ENCODE assay signal across 8 mouse cellular contexts in genomic region chr5:112870729-112871128, GRCm38 (mm10). TPM values are rescaled to one million over a fixed set of nuclear protein-coding genes. Genes with fewer than 3 reads are reported as not detected.
DNase-seq lines count a peak whose midpoint lies in the region; ATAC-seq and TF ChIP-seq lines count a peak whose summit lies in the region.
"Had no signal": no experiment of that assay in that cellular context is flagged by ENCODE, and none has a peak within 500 bp of the region (broad histone marks: within the 10 kb centered on the region; RNA-seq: fewer than 3 reads in every experiment).

No protein-coding gene starts in this region.

- no peaks in the 10 kb centered on the region for H3K4me1 ChIP-seq in ES-Bruce4 (ENCODE audit: control insufficient read depth, insufficient read depth, low read length)
- H3K4me1 ChIP-seq in small intestine, adult 2 months (ENCODE audit: control insufficient read depth, insufficient read depth, insufficient read length, low read length): no peaks in the 10 kb centered on the region; the same call in 1 of the 2 replicates

- no peak overlapping the region for H3K9ac ChIP-seq in ES-Bruce4 (ENCODE audit: low read depth, poor library complexity, severe bottlenecking)
- H3K9ac ChIP-seq: heart, embryonic 13.5 days had no signal

- 21% methylated on average over 9 of the region's 9 CpGs for WGBS in small intestine, adult 2 months

- H3K27ac ChIP-seq in ES-Bruce4 (ENCODE audit: insufficient read depth, low read length): no peak overlapping the region
- no peak overlapping the region for H3K27ac ChIP-seq in small intestine, adult 2 months (ENCODE audit: insufficient read depth, low read depth, low read length)
- H3K27ac ChIP-seq: heart, embryonic 13.5 days had no signal

- peak; percentile 18 for DNase-seq in adipocyte (ENCODE audit: low spot score)
- peak; percentile 81 to 84 for DNase-seq in cerebellum, postnatal 36 days
- DNase-seq in gastrocnemius, postnatal 36 days: peak; percentile 59 to 68
- peak; percentile 64 to 88 for DNase-seq in layer of hippocampus, adult 18-20 months (ENCODE audit: low spot score in 2 of 2)

- intact Hi-C loops in gastrocnemius, postnatal 36 days (cut with DNase I): loop anchor here (2.0 to 5.0 kb wide), 2 partner anchors 132 to 184 kb away; no protein-coding TSS in a partner anchor

- TF ChIP-seq EP300 in ES-Bruce4 (IDR thresholded peaks at IDR 0.05; ENCODE audit: insufficient read depth, low read depth, low read length): no peak

- H3K27me3 ChIP-seq in ES-Bruce4 (ENCODE audit: control insufficient read depth, insufficient read depth, low read length, poor library complexity, severe bottlenecking): no peaks in the 10 kb centered on the region
- no peaks in the 10 kb centered on the region for H3K27me3 ChIP-seq in small intestine, adult 2 months (ENCODE audit: control insufficient read depth, insufficient read depth, low read length)
- H3K27me3 ChIP-seq: heart, embryonic 13.5 days had no signal

- H3K9me3 ChIP-seq in ES-Bruce4 (replicated peaks; ENCODE audit: control insufficient read depth, insufficient read depth, low read length, poor library complexity, severe bottlenecking): no peaks in the 10 kb centered on the region
- H3K9me3 ChIP-seq: heart, embryonic 13.5 days had no signal

- no peak for TF ChIP-seq POLR2A in ES-Bruce4 (IDR thresholded peaks at IDR 0.05; ENCODE audit: insufficient read depth, low read length)
- no peak for TF ChIP-seq POLR2A in small intestine, adult 2 months (IDR thresholded peaks at IDR 0.05; ENCODE audit: low read depth, low read length)

- no peaks in the 10 kb centered on the region for H3K36me3 ChIP-seq in ES-Bruce4 (ENCODE audit: control insufficient read depth, insufficient read depth, low read length, poor library complexity, severe bottlenecking)
- no peaks in the 10 kb centered on the region for H3K36me3 ChIP-seq in small intestine, adult 2 months (ENCODE audit: control insufficient read depth, insufficient read depth, low read length)

- ATAC-seq in megakaryocyte, adult 5-6 weeks (ENCODE audit: poor library complexity, severe bottlenecking): peak; percentile 59; the same call in 1 of the 2 replicates

- H3K4me3 ChIP-seq in ES-Bruce4 (ENCODE audit: low read depth, low read length): no peak overlapping the region
- H3K4me3 ChIP-seq in small intestine, adult 2 months (ENCODE audit: low read depth, low read length): no peak overlapping the region
- H3K4me3 ChIP-seq: heart, embryonic 13.5 days had no signal

- TF ChIP-seq CTCF in ES-Bruce4 (IDR thresholded peaks at IDR 0.05; ENCODE audit: low read depth, low read length): peak; percentile 70
- TF ChIP-seq CTCF in small intestine, adult 2 months (IDR thresholded peaks at IDR 0.05; ENCODE audit: extremely low read depth, insufficient read length, insufficient replicate concordance, low read depth, low read length): peak; percentile 74; the same call in 1 of the 2 replicates

RNA-seq across cellular contexts. Expression of gene Myo18b, which starts 25.4 kb away (rescaled TPM):
- 0.69 and 0.78 TPM in 2 replicates for polyA plus RNA-seq in ES-Bruce4 (2011; ENCODE audit: insufficient read depth, insufficient read length, low read depth, missing spikeins)
- 100 to 1,000 TPM; 378 to 416 TPM for total RNA-seq in gastrocnemius, postnatal 36 days (2021)
- 1 to 10 TPM; 1.1 to 1.3 TPM for total RNA-seq in layer of hippocampus, adult 18-20 months (2021)
- total RNA-seq in megakaryocyte, adult 5-6 weeks (2015): 0.29 and 0.39 TPM in 2 replicates
- 0.12 and 0.22 TPM in 2 replicates for total RNA-seq in megakaryocyte, adult 5-6 weeks (2017)
- polyA plus RNA-seq in small intestine, adult 2 months (2012; rRNA removed): 0.37 and 0.38 TPM in 2 replicates

Comparison
In these comparisons a context has a peak if more than half of its experiments do, and no peak if none do; other contexts are left out.
1. DNase-seq: peak in every context shown above with its lines; median percentile 82 in cerebellum, postnatal 36 days; 76 in layer of hippocampus, adult 18-20 months; 64 in gastrocnemius, postnatal 36 days; 18 in adipocyte.
2. RNA of gene Myo18b, which starts 25.4 kb away (total RNA-seq): 378 to 416 TPM in gastrocnemius, postnatal 36 days; 1.1 to 1.3 TPM in layer of hippocampus, adult 18-20 months and 0.12 to 0.39 TPM in megakaryocyte, adult 5-6 weeks; every median in the first group is over 100 times any median in the second.